Mouse (Mus musculus) testis, adult 2 months (tissue): ENCODE measurements around the gene Nfkb1.

Source experiments
- CTCF ChIP-seq: fragments of 200-500 bp; IDR thresholded peaks from 2 replicates; pipeline ENCODE4 v1.5.1; 2012; ENCODE audit warnings: low read depth, mild to moderate bottlenecking, inconsistent platforms, low read length, moderate library complexity; ENCODE audit not compliant: control insufficient read depth, insufficient read depth, insufficient replicate concordance
- POLR2A ChIP-seq: fragments of 200-500 bp; IDR thresholded peaks from 2 replicates; pipeline ENCODE4 v1.6.1; 2012; ENCODE audit warnings: low read depth, mild to moderate bottlenecking, inconsistent platforms, low read length, moderate library complexity; ENCODE audit not compliant: control insufficient read depth

GRCm38 (mm10) chr3:135711613-135712012 is 20.3 kb upstream of the Nfkb1 start:
- TF ChIP-seq POLR2A (no peak), CTCF (no peak)
